Mouse (Mus musculus) intestine, embryonic 16.5 days (tissue): ENCODE data around the gene Stard10. TPM values are rescaled to one million over a fixed set of nuclear protein-coding genes. Genes with fewer than 3 reads are reported as not detected.

ENCODE experiments used
- ATAC-seq: fragments of 200-750 bp; cut with Nextera tagmentation; 2 replicates; pipeline ENCODE4 v1.8.0; 2017; ENCODE audit warnings: moderate TSS enrichment, moderate library complexity
- H3K27ac ChIP-seq: fragments of 300-500 bp; sonication (generic); 2 replicates; pipeline ENCODE4 v1.5.1; 2014; ENCODE audit warnings: mild to moderate bottlenecking, low read length
- H3K27me3 ChIP-seq: fragments of 300-500 bp; sonication (generic); replicated peaks from 2 replicates; pipeline ENCODE4 v1.6.1; 2014; ENCODE audit warnings: low read length, control low read depth, mixed read lengths; ENCODE audit not compliant: control insufficient read depth, insufficient read depth
- H3K36me3 ChIP-seq: fragments of 300-500 bp; sonication (generic); 2 replicates; pipeline ENCODE4 v1.6.1; 2014; ENCODE audit warnings: low read length, control low read depth; ENCODE audit not compliant: control insufficient read depth, insufficient read depth
- H3K4me1 ChIP-seq: fragments of 300-500 bp; sonication (generic); 2 replicates; pipeline ENCODE4 v1.6.1; 2014; ENCODE audit warnings: low read length, control low read depth, mixed read lengths; ENCODE audit not compliant: control insufficient read depth, insufficient read depth
- H3K4me2 ChIP-seq: fragments of 300-500 bp; sonication (generic); 2 replicates; pipeline ENCODE4 v1.6.1; 2014; ENCODE audit warnings: low read depth, low read length, control low read depth
- H3K4me3 ChIP-seq: fragments of 300-500 bp; sonication (generic); 2 replicates; pipeline ENCODE4 v1.5.1; 2014; ENCODE audit warnings: mild to moderate bottlenecking, low read length
- H3K9ac ChIP-seq: fragments of 300-500 bp; sonication (generic); 2 replicates; pipeline ENCODE4 v1.6.1; 2014; ENCODE audit warnings: low read depth, low read length
- H3K9me3 ChIP-seq: fragments of 300-500 bp; sonication (generic); 2 replicates; pipeline ENCODE4 v1.6.1; 2016; ENCODE audit warnings: low read length, control low read depth; ENCODE audit not compliant: control insufficient read depth
- WGBS: fragments of 180-500 bp; shearing (Covaris S2); extraction: QIAGEN DNeasy Blood & Tissue Kit; methylation state at CpG from one replicate; pipeline ENCODE4 v1.1.7; 2014; 5-methylcytosine and 5-hydroxymethylcytosine counted together
- polyA plus RNA-seq: library from polyadenylated mRNA; unstranded; fragments of >200 nt; fragmentation: Nextera tagmentation; extraction: Ambion mirVana; gene quantifications from 2 replicates; pipeline ENCODE4 v1.2.1, GENCODE M21; 2015

Stard10 gene
- 101 and 106 TPM in 2 replicates for polyA plus RNA-seq

GRCm38 (mm10) chr7:101317014-101317413 is at the start of gene Stard10:
TSS of gene Stard10 (plus strand) at chr7:101317086.
- H3K27ac ChIP-seq = peak within 1 kb of the TSS; percentile 46
- WGBS = 72% methylated on average over 3 of the region's 3 CpGs

GRCm38 (mm10) chr7:101267457-101268259 is 49.2 kb upstream of the Stard10 start:
- Histone ChIP-seq H3K36me3 (no peaks in the 10 kb centered on the region), H3K4me2 (no peak overlapping the region), H3K4me1 (no peaks in the 10 kb centered on the region), H3K27me3 (no peaks in the 10 kb centered on the region), H3K9ac (no peak overlapping the region), H3K9me3 (no peaks in the 10 kb centered on the region), H3K4me3 (no peak overlapping the region), H3K27ac (peak overlapping the region; percentile 60; the same call in 1 of the 2 replicates)
- ATAC-seq = no peak
- WGBS = 51% methylated on average over 3 of the region's 3 CpGs

More at GRCm38 (mm10) chr7:101317014-101317413, at the start of gene Stard10:
- H3K4me1 ChIP-seq = peaks cover 28% of the 10 kb centered on the region
- H3K4me2 ChIP-seq = no peak within 1 kb of the TSS
- ATAC-seq = no peak
- no peak within 1 kb of the TSS for H3K9ac ChIP-seq
- no peaks in the 10 kb centered on the region for H3K36me3 ChIP-seq
- H3K27me3 ChIP-seq = no peaks in the 10 kb centered on the region
- no peak within 1 kb of the TSS for H3K4me3 ChIP-seq
- no peaks in the 10 kb centered on the region for H3K9me3 ChIP-seq

DNA sequence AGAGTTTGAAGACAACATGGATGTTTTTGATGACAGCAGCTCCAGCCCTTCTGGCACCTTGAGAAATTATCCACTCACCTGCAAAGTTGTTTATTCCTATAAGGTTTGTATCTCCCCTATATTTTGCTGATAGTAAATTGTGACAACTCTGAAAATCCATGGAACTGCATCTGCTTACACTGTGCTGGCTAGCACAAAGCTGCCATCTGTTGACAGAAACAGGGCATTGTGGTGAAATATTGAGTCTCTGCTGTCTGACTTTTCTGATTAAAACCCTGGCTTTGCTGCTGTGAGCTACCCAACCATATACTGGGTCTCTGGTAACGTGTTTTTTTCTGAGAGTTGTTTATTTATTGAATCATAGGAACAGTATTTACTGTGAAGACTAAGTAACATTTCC is 45.3 kb upstream of the Stard10 start:
- Histone ChIP-seq H3K27ac (no peak overlapping the region), H3K27me3 (no peaks in the 10 kb centered on the region), H3K4me2 (no peak overlapping the region), H3K9me3 (no peaks in the 10 kb centered on the region), H3K4me1 (no peaks in the 10 kb centered on the region), H3K9ac (no peak overlapping the region), H3K36me3 (no peaks in the 10 kb centered on the region), H3K4me3 (no peak overlapping the region)
- no peak for ATAC-seq
- WGBS = 63% methylated on average over 1 of the region's 1 CpGs

DNA sequence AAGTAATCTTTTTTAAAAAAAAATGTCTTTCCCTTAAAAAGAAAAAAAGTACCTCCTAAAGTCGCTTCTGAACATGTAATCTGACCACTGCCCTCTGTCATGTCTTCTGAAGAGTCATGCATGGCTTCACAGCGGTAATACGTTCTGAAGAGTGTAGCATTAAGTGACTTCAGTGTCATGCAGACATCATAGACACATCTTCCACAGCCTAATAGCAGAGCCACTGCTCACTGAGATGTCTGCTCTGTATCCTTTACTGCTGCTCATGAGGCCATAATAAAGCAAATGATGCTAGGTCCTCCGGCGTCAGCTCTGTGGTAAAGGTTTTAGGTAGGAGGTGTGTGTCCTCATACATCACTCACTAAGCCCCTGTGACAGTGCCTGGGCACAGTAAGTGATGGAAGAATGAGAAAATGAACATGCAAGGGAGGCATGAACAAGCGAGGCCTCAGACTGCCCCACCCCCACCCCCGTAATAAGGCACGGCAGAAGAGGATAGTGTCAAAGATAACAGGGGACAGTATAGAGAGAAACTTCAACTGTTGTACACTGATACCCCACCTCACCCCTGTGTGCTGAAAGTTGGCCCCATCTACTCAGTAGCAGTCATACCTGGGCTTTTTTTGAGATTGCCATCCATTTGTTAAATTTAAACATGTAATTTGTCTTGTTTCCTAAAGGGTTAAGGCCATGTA is 44.3 kb upstream of the Stard10 start:
- no peak for ATAC-seq
- Histone ChIP-seq H3K36me3 (0 out of 2 replicates have a peak, but pooled peaks cover 3% of the 10 kb centered on the region), H3K4me3 (no peak overlapping the region), H3K9me3 (no peaks in the 10 kb centered on the region), H3K27ac (no peak overlapping the region), H3K4me2 (no peak overlapping the region), H3K4me1 (no peaks in the 10 kb centered on the region), H3K27me3 (no peaks in the 10 kb centered on the region), H3K9ac (no peak overlapping the region)
- WGBS = 90% methylated on average over 8 of the region's 8 CpGs

DNA sequence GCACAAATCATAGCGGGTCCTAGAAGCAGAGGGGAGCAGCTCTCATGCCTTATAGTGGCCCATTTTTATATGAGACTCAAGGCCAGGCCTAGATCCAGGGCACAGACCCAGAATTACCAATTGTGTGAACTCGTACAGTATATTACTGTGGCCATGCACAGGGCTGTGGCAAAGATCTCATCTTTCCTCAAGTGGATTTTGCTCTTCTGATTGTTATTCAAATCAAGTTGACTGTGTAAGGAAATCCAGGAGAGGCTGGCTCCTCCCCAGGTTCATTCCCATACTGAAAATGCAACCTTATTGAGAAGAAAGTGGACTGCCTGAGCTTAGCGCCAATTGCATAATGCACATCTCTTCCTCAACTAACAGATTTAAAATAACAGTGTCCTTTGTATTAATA is 34.2 kb upstream of the Stard10 start:
- H3K36me3 ChIP-seq = peaks cover 12% of the 10 kb centered on the region
- H3K27me3 ChIP-seq = no peaks in the 10 kb centered on the region
- no peak overlapping the region for H3K27ac ChIP-seq
- no peak for ATAC-seq
- no peaks in the 10 kb centered on the region for H3K9me3 ChIP-seq
- 88% methylated on average over 3 of the region's 3 CpGs for WGBS
- H3K4me2 ChIP-seq = no peak overlapping the region
- no peak overlapping the region for H3K9ac ChIP-seq
- no peak overlapping the region for H3K4me3 ChIP-seq
- no peaks in the 10 kb centered on the region for H3K4me1 ChIP-seq

- peaks cover 6% of the 10 kb centered on the region for H3K36me3 ChIP-seq
- H3K9ac ChIP-seq = no peak overlapping the region
- peak; percentile 54; the same call in 1 of the 2 replicates for ATAC-seq
- H3K4me1 ChIP-seq = no peaks in the 10 kb centered on the region
- H3K9me3 ChIP-seq = no peaks in the 10 kb centered on the region
- H3K4me2 ChIP-seq = no peak overlapping the region
- H3K27me3 ChIP-seq = no peaks in the 10 kb centered on the region
- WGBS = 74% methylated on average over 1 of the region's 1 CpGs
- no peak overlapping the region for H3K4me3 ChIP-seq
- H3K27ac ChIP-seq = no peak overlapping the region
Observed at GRCm38 (mm10) chr7:101284504-101284903, 32.4 kb upstream of the Stard10 start.

DNA sequence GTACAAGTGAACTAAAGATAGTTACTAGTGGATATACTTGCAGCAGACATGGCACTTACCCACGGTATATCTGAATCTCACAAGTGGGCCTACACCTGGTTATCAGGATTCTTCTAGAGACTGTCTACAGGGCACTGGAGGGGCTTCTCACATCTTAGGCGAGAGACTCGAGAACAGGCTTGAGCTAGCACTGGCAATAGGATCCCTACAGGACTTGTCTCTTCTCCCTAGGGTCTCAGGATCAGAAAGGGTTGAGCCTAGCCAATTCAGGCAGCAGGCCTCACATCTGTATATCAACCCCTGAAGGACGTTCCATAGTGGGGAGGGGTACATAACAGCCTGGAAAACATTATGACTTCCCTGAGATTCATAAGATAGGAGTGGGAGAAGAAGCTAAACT is 30.0 kb upstream of the Stard10 start:
- no peak overlapping the region for H3K4me3 ChIP-seq
- no peaks in the 10 kb centered on the region for H3K9me3 ChIP-seq
- ATAC-seq = no peak
- no peak overlapping the region for H3K27ac ChIP-seq
- peaks cover 7% of the 10 kb centered on the region; the same call in 1 of the 2 replicates for H3K36me3 ChIP-seq
- 85% methylated on average over 4 of the region's 4 CpGs for WGBS
- H3K4me1 ChIP-seq = no peaks in the 10 kb centered on the region
- no peaks in the 10 kb centered on the region for H3K27me3 ChIP-seq
- H3K4me2 ChIP-seq = no peak overlapping the region
- no peak overlapping the region for H3K9ac ChIP-seq

DNA sequence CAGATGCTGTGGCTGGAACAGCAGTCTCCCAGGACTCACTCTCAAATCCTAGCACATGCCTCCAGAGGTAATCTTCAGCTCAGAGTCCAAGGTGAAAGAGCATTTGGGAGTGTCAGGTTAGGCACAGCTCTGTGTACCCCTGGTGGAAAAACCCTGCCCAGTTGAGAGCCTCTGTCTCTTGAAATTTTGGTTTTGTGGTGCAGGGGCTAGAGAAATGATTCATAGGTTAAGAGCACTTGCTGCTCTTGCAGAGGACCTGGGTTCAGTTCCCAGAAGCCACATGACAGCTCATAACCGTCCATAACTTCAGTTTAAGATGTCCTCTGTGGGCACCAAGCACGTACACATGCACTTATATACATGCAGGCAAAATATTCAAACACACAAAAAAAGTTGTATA is 29.1 kb upstream of the Stard10 start:
- 82% methylated on average over 2 of the region's 2 CpGs for WGBS
- H3K36me3 ChIP-seq = 0 out of 2 replicates have a peak, but pooled peaks cover 5% of the 10 kb centered on the region

GRCm38 (mm10) chr7:101288436-101288835 is 28.4 kb upstream of the Stard10 start:
- WGBS = 29% methylated on average over 4 of the region's 4 CpGs

More for the DNA sequence above, 29.1 kb upstream of the Stard10 start:
- H3K4me1 ChIP-seq = no peaks in the 10 kb centered on the region
- no peak for ATAC-seq
- H3K27ac ChIP-seq = no peak overlapping the region
- no peaks in the 10 kb centered on the region for H3K27me3 ChIP-seq
- no peaks in the 10 kb centered on the region for H3K9me3 ChIP-seq
- no peak overlapping the region for H3K9ac ChIP-seq
- no peak overlapping the region for H3K4me3 ChIP-seq
- H3K4me2 ChIP-seq = no peak overlapping the region

More at GRCm38 (mm10) chr7:101288436-101288835, 28.4 kb upstream of the Stard10 start:
- Histone ChIP-seq H3K27me3 (no peaks in the 10 kb centered on the region), H3K9me3 (no peaks in the 10 kb centered on the region), H3K4me3 (no peak overlapping the region), H3K4me1 (no peaks in the 10 kb centered on the region), H3K27ac (no peak overlapping the region), H3K36me3 (0 out of 2 replicates have a peak, but pooled peaks cover 7% of the 10 kb centered on the region), H3K9ac (no peak overlapping the region), H3K4me2 (no peak overlapping the region)
- no peak for ATAC-seq
